Mouse (Mus musculus): ENCODE data around the gene Nsun7.

GRCm38 (mm10) chr5:66231660-66232269 lies 27.9 kb upstream of the Nsun7 start:
- TF ChIP-seq CTCF (IDR thresholded peaks at IDR 0.05; ENCODE audit: low read depth, low read length) (no peak), GATA1 (IDR thresholded peaks at IDR 0.05; ENCODE audit: borderline replicate concordance, low read length) (no peak), POLR2AphosphoS5 (IDR thresholded peaks at IDR 0.05; ENCODE audit: insufficient replicate concordance, low read depth, low read length) (no peak), TAL1 (conservative IDR thresholded peaks at IDR 0.05; ENCODE audit: low read depth, low read length) (no peak), GATA2 (IDR thresholded peaks at IDR 0.05; ENCODE audit: borderline replicate concordance, low read depth, low read length) (no peak)
